Mouse (Mus musculus): Measurements from ENCODE around the gene Htatip2.
A peak's percentile ranks its signal among the peaks of the same experiment; 100 is the strongest.

The Htatip2 gene

DNA sequence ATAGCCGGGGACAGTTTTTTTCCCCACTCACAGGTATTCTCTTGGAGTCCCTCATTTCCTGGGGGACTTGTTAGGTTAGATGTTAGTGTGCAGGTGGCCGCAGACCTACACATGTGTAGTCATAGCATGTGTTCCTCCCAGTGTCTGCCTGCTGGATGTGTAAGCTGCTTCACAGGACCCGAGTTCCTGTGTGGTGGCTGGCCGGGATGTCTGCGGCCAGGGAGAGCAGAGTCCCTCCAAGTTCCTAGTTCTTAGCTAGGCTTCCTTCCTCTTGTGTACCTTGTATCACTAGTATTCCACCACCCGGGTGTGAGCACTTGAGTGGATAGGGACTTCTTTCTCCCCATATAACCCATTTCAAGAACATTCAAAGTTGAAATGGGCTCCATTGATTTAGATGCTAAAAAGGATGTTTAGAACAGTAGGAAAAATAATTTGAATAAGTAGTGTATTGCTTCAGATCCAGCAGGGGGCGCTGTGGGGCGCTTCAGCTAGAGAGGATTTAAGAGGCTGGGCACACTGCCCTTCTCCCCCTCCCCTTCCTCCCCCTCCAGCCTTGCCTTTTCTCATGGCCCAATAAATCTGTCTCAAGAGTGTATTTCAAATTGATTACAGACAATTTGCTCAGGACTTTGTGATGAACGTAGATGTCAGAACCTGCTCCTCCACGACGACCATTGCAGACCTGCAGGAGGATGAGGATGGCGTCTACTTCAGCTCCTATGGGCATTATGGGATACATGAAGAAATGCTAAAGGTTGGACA is 27.9 kb downstream of the Htatip2 start:
- peak; percentile 20 to 49 for DNase-seq (ENCODE audit: low spot score in 2 of 2)

GRCm38 (mm10) chr7:49787383-49787645 is 28.4 kb downstream of the Htatip2 start:
- DNase-seq (ENCODE audit: low spot score in 2 of 2), result no peak

GRCm38 (mm10) chr7:49794304-49794703 is 35.4 kb downstream of the Htatip2 start:
- no peak for DNase-seq (ENCODE audit: low spot score in 2 of 2)

DNA sequence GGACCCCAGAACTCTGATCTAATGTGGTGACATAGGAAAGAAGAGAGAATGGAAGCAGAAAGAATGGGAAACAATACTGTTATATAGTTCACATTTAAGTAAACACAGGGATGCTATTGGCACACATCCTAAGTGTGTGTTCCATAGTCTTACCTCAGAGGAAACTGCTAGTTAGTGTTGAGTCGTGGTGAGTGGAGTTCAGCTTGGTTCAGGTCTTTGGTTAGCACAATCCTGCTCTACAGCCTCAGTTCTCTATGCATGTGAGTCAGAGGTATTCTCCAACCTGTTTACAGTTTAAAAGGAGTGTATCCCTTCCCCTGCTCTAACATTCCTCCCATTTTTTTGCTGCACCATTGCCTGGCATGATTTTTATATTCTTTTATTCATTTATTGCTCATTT is 38.3 kb downstream of the Htatip2 start:
- no peak for DNase-seq (ENCODE audit: low spot score in 2 of 2)

DNA sequence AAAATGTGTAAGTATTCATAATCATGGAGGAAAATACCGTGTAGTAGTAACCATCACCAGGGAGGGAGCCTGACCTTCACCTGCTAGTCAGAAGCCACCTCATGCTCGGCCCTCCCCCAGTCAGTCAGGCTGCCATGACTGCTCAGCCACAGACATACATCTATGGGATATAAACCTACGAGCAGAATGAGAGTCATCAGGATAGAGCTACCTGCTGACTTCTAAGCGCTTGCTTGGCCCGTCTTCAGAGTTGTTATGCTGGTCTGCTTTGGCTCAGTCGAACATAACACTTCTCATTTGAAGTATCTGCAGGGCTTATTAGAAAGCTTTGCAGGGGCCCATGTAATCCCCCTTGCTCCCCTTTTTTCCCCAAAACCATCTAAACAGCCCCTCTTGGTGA is 44.6 kb downstream of the Htatip2 start:
- DNase-seq (ENCODE audit: low spot score in 2 of 2), result no peak

DNA sequence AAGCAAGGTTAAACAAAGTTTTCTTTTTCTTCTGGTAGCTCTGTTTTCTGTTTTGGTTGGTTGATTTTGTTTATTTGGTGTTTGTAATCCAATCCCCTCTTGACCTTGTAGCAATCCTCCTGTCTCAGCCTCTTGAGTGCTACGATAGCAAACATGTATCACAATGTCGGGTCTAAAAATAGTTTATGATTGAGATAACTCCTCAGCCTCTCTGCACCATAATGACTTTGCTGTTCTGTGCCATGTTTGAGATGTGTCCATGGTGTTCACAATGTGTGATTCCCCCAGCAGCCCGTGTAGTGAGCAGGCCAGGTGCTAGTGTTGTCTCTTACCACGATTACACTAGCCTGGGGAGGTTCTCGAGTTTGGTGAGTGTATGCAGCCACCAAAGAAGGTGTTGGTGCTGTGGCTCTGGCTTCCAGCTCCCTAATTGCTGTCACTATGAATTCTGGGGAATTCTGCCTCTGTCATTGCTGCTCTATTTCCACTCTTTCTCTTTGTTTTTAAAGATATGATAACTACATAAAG is 45.8 kb downstream of the Htatip2 start:
- no peak for DNase-seq (ENCODE audit: low spot score in 2 of 2)

- DNase-seq (ENCODE audit: low spot score in 2 of 2), result no peak
Observed at GRCm38 (mm10) chr7:49805618-49806017, 46.7 kb downstream of the Htatip2 start.

DNA sequence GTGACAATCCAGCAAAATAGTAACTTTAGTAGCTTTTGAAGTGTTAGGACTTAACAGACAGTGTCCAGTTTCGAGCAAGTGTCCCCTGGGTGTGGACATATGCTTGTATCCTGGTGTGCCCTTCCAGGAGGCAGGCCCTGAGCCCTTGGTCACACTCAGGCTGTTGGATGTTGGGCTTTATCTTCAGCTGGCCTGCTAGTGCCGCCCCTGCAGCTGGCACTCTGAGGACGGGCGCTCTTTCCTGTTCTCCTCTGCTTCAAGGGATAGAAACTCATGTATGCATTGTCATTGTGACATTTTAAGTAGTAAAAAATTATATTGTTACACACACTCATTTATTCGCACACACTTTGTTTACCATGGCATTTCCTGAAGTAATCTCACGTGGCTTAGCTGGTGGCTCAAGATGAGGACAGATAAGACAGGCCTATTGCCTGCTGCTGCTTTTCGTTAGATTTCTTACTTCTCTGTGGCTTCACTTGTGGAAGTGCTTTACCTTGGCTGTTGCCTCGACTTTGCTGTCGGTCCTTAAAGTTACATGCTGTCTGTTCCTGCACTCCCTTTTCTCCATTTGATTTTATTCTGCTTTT is 48.3 kb downstream of the Htatip2 start:
- DNase-seq (ENCODE audit: low spot score in 2 of 2), result no peak

GRCm38 (mm10) chr7:49807846-49808622 is 49.1 kb downstream of the Htatip2 start:
- no peak for DNase-seq (ENCODE audit: low spot score in 2 of 2)

DNA sequence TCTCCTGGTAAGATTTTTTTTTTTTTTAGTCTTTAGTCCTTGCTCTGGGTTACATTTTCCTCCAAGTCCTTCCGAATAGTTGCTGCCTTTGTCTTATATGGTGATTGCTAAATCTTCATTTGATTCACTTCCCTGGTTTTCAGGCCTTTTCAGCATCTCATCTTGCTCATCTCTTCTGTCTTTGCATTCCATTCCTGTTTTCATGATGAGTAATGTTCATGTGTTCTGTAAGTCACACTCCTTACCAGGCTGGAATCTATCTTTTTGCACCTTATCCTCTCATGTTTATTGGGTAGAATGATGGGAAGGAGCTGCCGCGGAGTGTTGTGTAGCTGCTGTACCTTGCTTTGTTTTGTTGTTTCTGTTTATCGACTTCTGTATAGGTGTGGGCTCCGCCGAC is 50.2 kb downstream of the Htatip2 start:
- no peak for DNase-seq (ENCODE audit: low spot score in 2 of 2)

- no peak for DNase-seq (ENCODE audit: low spot score in 2 of 2)
Observed at GRCm38 (mm10) chr7:49809562-49809961, 50.6 kb downstream of the Htatip2 start.

DNA sequence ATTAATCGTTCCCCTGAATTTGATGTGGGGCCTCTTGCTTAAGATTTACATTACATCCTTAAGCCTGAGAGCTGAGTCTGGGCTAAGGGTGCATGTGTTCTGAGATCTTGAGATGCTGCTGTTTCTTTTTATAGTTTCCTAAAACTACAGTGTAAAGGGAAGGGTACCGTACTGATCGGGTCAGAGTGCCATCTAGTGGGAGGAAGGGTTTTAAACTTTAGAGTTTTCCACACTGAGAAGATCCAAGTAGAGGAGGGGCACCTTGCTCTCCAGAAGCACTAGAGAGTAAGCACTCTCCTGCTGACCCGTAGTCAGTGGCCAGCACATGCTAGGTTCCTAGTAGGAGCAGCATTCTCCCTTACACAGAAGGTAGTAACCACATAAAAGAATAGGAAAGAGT is 52.4 kb downstream of the Htatip2 start:
- DNase-seq (ENCODE audit: low spot score in 2 of 2), result no peak

- no peak for DNase-seq (ENCODE audit: low spot score in 2 of 2)
Observed at GRCm38 (mm10) chr7:49819393-49819792, 60.5 kb downstream of the Htatip2 start.

DNA sequence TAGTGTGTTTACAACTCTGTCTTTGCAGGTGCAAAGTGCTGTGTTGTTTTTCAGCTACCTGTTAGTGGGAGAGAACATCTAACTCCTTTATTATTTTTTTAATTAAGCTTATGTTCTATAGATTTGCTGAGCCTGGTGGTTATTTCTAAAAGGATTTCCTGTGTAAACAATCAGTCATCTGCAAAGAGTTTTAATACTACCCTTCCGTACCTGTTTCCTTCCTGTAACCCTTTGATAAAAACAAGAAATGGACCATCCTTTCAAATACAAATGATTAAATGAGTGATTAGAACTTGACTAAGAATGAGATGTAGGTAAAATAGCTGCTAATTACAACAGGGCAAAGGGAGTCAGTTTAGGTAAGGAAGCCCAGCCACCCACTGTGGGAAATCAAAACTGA is 62.5 kb downstream of the Htatip2 start:
- no peak for DNase-seq (ENCODE audit: low spot score in 2 of 2)

DNA sequence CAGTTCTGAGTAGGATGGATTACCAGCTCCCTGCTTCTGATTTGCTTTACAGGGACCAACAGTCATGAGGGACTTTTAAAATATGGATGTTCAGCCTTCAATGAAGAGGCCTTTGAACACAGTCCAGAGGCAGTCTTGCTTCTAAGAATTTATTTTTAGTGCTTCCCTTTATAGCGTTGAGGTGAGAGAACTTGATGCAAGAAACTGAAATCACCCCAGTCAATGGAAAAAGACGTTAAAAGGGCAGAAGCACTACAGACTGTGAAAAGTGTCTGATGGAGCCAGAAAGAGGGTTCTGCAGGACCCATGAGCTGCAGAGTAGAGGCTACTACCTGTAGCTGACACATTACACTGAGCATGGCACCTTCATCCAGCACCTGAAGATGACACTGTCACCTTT is 63.1 kb downstream of the Htatip2 start:
- no peak for DNase-seq (ENCODE audit: low spot score in 2 of 2)
